8 mouse cellular contexts compared by ENCODE assay signal in genomic region chr7:6344124-6344523, GRCm38 (mm10). TPM values are rescaled to one million over a fixed set of nuclear protein-coding genes. Genes with fewer than 3 reads are reported as not detected.
A peak's percentile ranks its signal among the peaks of the same experiment; 100 is the strongest.
DNase-seq lines count a peak whose midpoint lies in the region; ATAC-seq and TF ChIP-seq lines count a peak whose summit lies in the region.

No protein-coding gene starts in this region.

- WGBS in kidney, embryonic 16.5 days, result 34% methylated on average over 10 of the region's 10 CpGs
- WGBS in intestine, postnatal 0 days, result 32% methylated on average over 10 of the region's 10 CpGs
- WGBS in neural tube, embryonic 13.5 days, result 35% methylated on average over 10 of the region's 10 CpGs

- DNase-seq in kidney, adult 11 months, result no peak
- DNase-seq in adrenal gland, adult 2 months, result no peak
- no peak for DNase-seq in gastrocnemius, adult 18-20 months (ENCODE audit: low spot score)
- DNase-seq in left cerebral cortex, postnatal 36 days (ENCODE audit: low spot score in 2 of 2), result no peak

- no peaks in the 10 kb centered on the region for H3K9me3 ChIP-seq in kidney, embryonic 16.5 days (ENCODE audit: low read length)
- no peaks in the 10 kb centered on the region for H3K9me3 ChIP-seq in intestine, postnatal 0 days (ENCODE audit: control insufficient read depth)
- H3K9me3 ChIP-seq in neural tube, embryonic 13.5 days, result no peaks in the 10 kb centered on the region

- H3K9ac ChIP-seq in kidney, embryonic 16.5 days (replicated peaks; ENCODE audit: low read length), result peak overlapping the region; percentile 74
- H3K9ac ChIP-seq in intestine, postnatal 0 days (ENCODE audit: low read depth, low read length), result no peak overlapping the region; the same call in 1 of the 2 replicates
- H3K9ac ChIP-seq in neural tube, embryonic 13.5 days, result peak overlapping the region; percentile 69

- H3K4me2 ChIP-seq in kidney, embryonic 16.5 days (replicated peaks; ENCODE audit: low read depth, low read length), result peak overlapping the region; percentile 54
- peak overlapping the region; percentile 75 for H3K4me2 ChIP-seq in intestine, postnatal 0 days (replicated peaks; ENCODE audit: low read depth)
- peak overlapping the region; percentile 55 for H3K4me2 ChIP-seq in neural tube, embryonic 13.5 days

- no peak for TF ChIP-seq CTCF in embryonic fibroblast, embryonic 13.5 days (IDR thresholded peaks at IDR 0.05; ENCODE audit: borderline replicate concordance, insufficient read depth, low read length)
- TF ChIP-seq CTCF in intestine, postnatal 0 days (IDR thresholded peaks at IDR 0.05; ENCODE audit: low read depth), result no peak

- no peak overlapping the region for H3K27ac ChIP-seq in kidney, embryonic 16.5 days (ENCODE audit: low read length)
- H3K27ac ChIP-seq in embryonic fibroblast, embryonic 13.5 days (ENCODE audit: insufficient read depth, low read length), result no peak overlapping the region
- H3K27ac ChIP-seq in intestine, postnatal 0 days (ENCODE audit: low read depth, low read length), result no peak overlapping the region
- H3K27ac ChIP-seq in neural tube, embryonic 13.5 days (replicated peaks), result no peak overlapping the region

- no peaks in the 10 kb centered on the region for H3K4me1 ChIP-seq in kidney, embryonic 16.5 days (ENCODE audit: insufficient read depth, low read length)
- no peaks in the 10 kb centered on the region for H3K4me1 ChIP-seq in embryonic fibroblast, embryonic 13.5 days (ENCODE audit: control insufficient read depth, insufficient read depth, low read length)
- no peaks in the 10 kb centered on the region for H3K4me1 ChIP-seq in intestine, postnatal 0 days (replicated peaks; ENCODE audit: control insufficient read depth, insufficient read depth, low read length)
- peaks cover 5% of the 10 kb centered on the region for H3K4me1 ChIP-seq in neural tube, embryonic 13.5 days (replicated peaks)

- no peaks in the 10 kb centered on the region for H3K27me3 ChIP-seq in kidney, embryonic 16.5 days (ENCODE audit: insufficient read depth, low read length)
- H3K27me3 ChIP-seq in intestine, postnatal 0 days (replicated peaks; ENCODE audit: control insufficient read depth, insufficient read depth, low read length), result no peaks in the 10 kb centered on the region
- no peaks in the 10 kb centered on the region for H3K27me3 ChIP-seq in neural tube, embryonic 13.5 days

- TF ChIP-seq POLR2A in embryonic fibroblast, embryonic 13.5 days (IDR thresholded peaks at IDR 0.05; ENCODE audit: low read depth, low read length), result no peak

- no peak for ATAC-seq in kidney, embryonic 16.5 days (ENCODE audit: low FRiP score, low TSS enrichment)
- ATAC-seq in intestine, postnatal 0 days, result no peak
- peak; percentile 29 for ATAC-seq in neural tube, embryonic 13.5 days (ENCODE audit: low read depth)

- peak overlapping the region; percentile 75 for H3K4me3 ChIP-seq in kidney, embryonic 16.5 days (ENCODE audit: low read length)
- H3K4me3 ChIP-seq in embryonic fibroblast, embryonic 13.5 days (ENCODE audit: insufficient read depth, low read length), result peak overlapping the region; percentile 66; the same call in 1 of the 2 replicates
- peak overlapping the region; percentile 56 for H3K4me3 ChIP-seq in intestine, postnatal 0 days (ENCODE audit: low read depth, low read length)
- H3K4me3 ChIP-seq in neural tube, embryonic 13.5 days, result peak overlapping the region; percentile 65

- H3K36me3 ChIP-seq in kidney, embryonic 16.5 days (ENCODE audit: insufficient read depth, low read length), result no peaks in the 10 kb centered on the region
- H3K36me3 ChIP-seq in intestine, postnatal 0 days (ENCODE audit: control insufficient read depth, insufficient read depth), result no peaks in the 10 kb centered on the region
- H3K36me3 ChIP-seq in neural tube, embryonic 13.5 days, result no peaks in the 10 kb centered on the region

- intact Hi-C loops in left cerebral cortex, postnatal 36 days (cut with DNase I), result no loop called here

RNA-seq across cellular contexts. Expression of gene Gm3854, which starts 0.6 kb away (rescaled TPM):
- polyA plus RNA-seq in kidney, embryonic 16.5 days (2015; fragmentation: Nextera tagmentation; extraction: Ambion mirVana), result 2.3 TPM in 2 replicates
- polyA plus RNA-seq in embryonic fibroblast, embryonic 13.5 days (2011; ENCODE audit: insufficient read length, low read depth, missing spikeins), result 0.82 and 1.4 TPM in 2 replicates
- 0.08 and 0.20 TPM in 2 replicates for polyA plus RNA-seq in intestine, postnatal 0 days (2015; fragmentation: Nextera tagmentation; extraction: Ambion mirVana)
- polyA plus RNA-seq in neural tube, embryonic 13.5 days (2015; fragmentation: Nextera tagmentation; extraction: Ambion mirVana), result 6.7 and 7.4 TPM in 2 replicates
- total RNA-seq in adrenal gland, adult 2 months (2021), result 1 to 10 TPM in 1 of 2 experiments, under 1 TPM in 1; 0.58 to 1.0 TPM
- 0.06 TPM in 1 of 2 replicates, not detected in the other for polyA plus RNA-seq in adrenal gland, adult 2 months (2012; rRNA removed)
- under 1 TPM; 0.32 to 0.45 TPM for total RNA-seq in gastrocnemius, adult 18-20 months (2021)
- total RNA-seq in left cerebral cortex, postnatal 36 days (2021), result 1 to 10 TPM; 5.4 to 7.8 TPM

RNA-seq across cellular contexts. Expression of gene Zfp583, which starts 13.0 kb away (rescaled TPM):
- polyA plus RNA-seq in kidney, embryonic 16.5 days (2015; fragmentation: Nextera tagmentation; extraction: Ambion mirVana), result 5.8 and 6.3 TPM in 2 replicates
- 4.7 and 6.2 TPM in 2 replicates for polyA plus RNA-seq in embryonic fibroblast, embryonic 13.5 days (2011; ENCODE audit: insufficient read length, low read depth, missing spikeins)
- polyA plus RNA-seq in intestine, postnatal 0 days (2015; fragmentation: Nextera tagmentation; extraction: Ambion mirVana), result 1.2 and 1.7 TPM in 2 replicates
- 10.4 and 14.0 TPM in 2 replicates for polyA plus RNA-seq in neural tube, embryonic 13.5 days (2015; fragmentation: Nextera tagmentation; extraction: Ambion mirVana)
- total RNA-seq in adrenal gland, adult 2 months (2021), result 1 to 10 TPM; 2.5 to 3.5 TPM
- 0.52 and 1.5 TPM in 2 replicates for polyA plus RNA-seq in adrenal gland, adult 2 months (2012; rRNA removed)
- total RNA-seq in gastrocnemius, adult 18-20 months (2021), result under 1 TPM; 0.43 to 0.50 TPM
- 10 to 100 TPM in 1 of 2 experiments, 1 to 10 TPM in 1; 9.0 to 11.2 TPM for total RNA-seq in left cerebral cortex, postnatal 36 days (2021)

RNA-seq across cellular contexts. Expression of gene Zfp78, which starts 19.0 kb away (rescaled TPM):
- 1.6 and 3.9 TPM in 2 replicates for polyA plus RNA-seq in kidney, embryonic 16.5 days (2015; fragmentation: Nextera tagmentation; extraction: Ambion mirVana)
- 3.3 and 3.6 TPM in 2 replicates for polyA plus RNA-seq in embryonic fibroblast, embryonic 13.5 days (2011; ENCODE audit: insufficient read length, low read depth, missing spikeins)
- polyA plus RNA-seq in intestine, postnatal 0 days (2015; fragmentation: Nextera tagmentation; extraction: Ambion mirVana), result 0.82 and 1.1 TPM in 2 replicates
- 3.5 and 4.5 TPM in 2 replicates for polyA plus RNA-seq in neural tube, embryonic 13.5 days (2015; fragmentation: Nextera tagmentation; extraction: Ambion mirVana)
- 1 to 10 TPM; 1.9 to 3.0 TPM for total RNA-seq in adrenal gland, adult 2 months (2021)
- 0.02 and 0.20 TPM in 2 replicates for polyA plus RNA-seq in adrenal gland, adult 2 months (2012; rRNA removed)
- total RNA-seq in gastrocnemius, adult 18-20 months (2021), result 1 to 10 TPM; 1.8 to 2.5 TPM
- 1 to 10 TPM; 4.4 to 4.6 TPM for total RNA-seq in left cerebral cortex, postnatal 36 days (2021)

RNA-seq across cellular contexts. Expression of gene Zfp28, which starts 39.0 kb away (rescaled TPM):
- 8.9 and 9.0 TPM in 2 replicates for polyA plus RNA-seq in kidney, embryonic 16.5 days (2015; fragmentation: Nextera tagmentation; extraction: Ambion mirVana)
- 9.3 and 10.5 TPM in 2 replicates for polyA plus RNA-seq in embryonic fibroblast, embryonic 13.5 days (2011; ENCODE audit: insufficient read length, low read depth, missing spikeins)
- 2.5 and 3.3 TPM in 2 replicates for polyA plus RNA-seq in intestine, postnatal 0 days (2015; fragmentation: Nextera tagmentation; extraction: Ambion mirVana)
- 12.0 and 15.1 TPM in 2 replicates for polyA plus RNA-seq in neural tube, embryonic 13.5 days (2015; fragmentation: Nextera tagmentation; extraction: Ambion mirVana)
- total RNA-seq in adrenal gland, adult 2 months (2021), result 1 to 10 TPM; 1.4 to 2.5 TPM
- 1.1 and 1.3 TPM in 2 replicates for polyA plus RNA-seq in adrenal gland, adult 2 months (2012; rRNA removed)
- 1 to 10 TPM in 1 of 2 experiments, under 1 TPM in 1; 0.90 to 1.0 TPM for total RNA-seq in gastrocnemius, adult 18-20 months (2021)
- 1 to 10 TPM; 4.3 to 8.2 TPM for total RNA-seq in left cerebral cortex, postnatal 36 days (2021)

RNA-seq across cellular contexts. Expression of gene Smim17, which starts 54.4 kb away (rescaled TPM):
- 0.35 TPM in 1 of 2 replicates, not detected in the other for polyA plus RNA-seq in kidney, embryonic 16.5 days (2015; fragmentation: Nextera tagmentation; extraction: Ambion mirVana)
- polyA plus RNA-seq in embryonic fibroblast, embryonic 13.5 days (2011; ENCODE audit: insufficient read length, low read depth, missing spikeins), result not detected in 2 replicates
- 0.04 and 0.14 TPM in 2 replicates for polyA plus RNA-seq in intestine, postnatal 0 days (2015; fragmentation: Nextera tagmentation; extraction: Ambion mirVana)
- 2.8 and 3.2 TPM in 2 replicates for polyA plus RNA-seq in neural tube, embryonic 13.5 days (2015; fragmentation: Nextera tagmentation; extraction: Ambion mirVana)
- total RNA-seq in adrenal gland, adult 2 months (2021), result under 1 TPM; 0.37 to 0.97 TPM
- 0.03 TPM in 2 replicates for polyA plus RNA-seq in adrenal gland, adult 2 months (2012; rRNA removed)
- total RNA-seq in gastrocnemius, adult 18-20 months (2021), result under 1 TPM; 0.12 to 0.16 TPM
- total RNA-seq in left cerebral cortex, postnatal 36 days (2021), result 10 to 100 TPM; 13.5 to 14.7 TPM
